Mouse (Mus musculus) thymus, adult 2 months (tissue): Measurements from ENCODE around the gene Rgs3.

Source experiments
- CTCF ChIP-seq: fragments of 200-500 bp; IDR thresholded peaks from 2 replicates; pipeline ENCODE4 v1.5.1; 2012; ENCODE audit warnings: mild to moderate bottlenecking, control low read depth, low read length, moderate library complexity, borderline replicate concordance; ENCODE audit not compliant: control insufficient read depth, poor library complexity, insufficient read depth; ENCODE audit errors: extremely low read depth
- POLR2A ChIP-seq: fragments of 200-500 bp; IDR thresholded peaks from 2 replicates; pipeline ENCODE4 v1.6.1; 2012; ENCODE audit warnings: mild to moderate bottlenecking, low read length, control low read depth, moderate library complexity; ENCODE audit not compliant: control insufficient read depth, poor library complexity, insufficient read depth; ENCODE audit errors: extremely low read depth

GRCm38 (mm10) chr4:62568359-62568758, 8.7 kb downstream of the Rgs3 start:
- TF ChIP-seq CTCF (no peak), POLR2A (no peak)
